ENCODE assay signal across 10 mouse cellular contexts in the genomic region with DNA sequence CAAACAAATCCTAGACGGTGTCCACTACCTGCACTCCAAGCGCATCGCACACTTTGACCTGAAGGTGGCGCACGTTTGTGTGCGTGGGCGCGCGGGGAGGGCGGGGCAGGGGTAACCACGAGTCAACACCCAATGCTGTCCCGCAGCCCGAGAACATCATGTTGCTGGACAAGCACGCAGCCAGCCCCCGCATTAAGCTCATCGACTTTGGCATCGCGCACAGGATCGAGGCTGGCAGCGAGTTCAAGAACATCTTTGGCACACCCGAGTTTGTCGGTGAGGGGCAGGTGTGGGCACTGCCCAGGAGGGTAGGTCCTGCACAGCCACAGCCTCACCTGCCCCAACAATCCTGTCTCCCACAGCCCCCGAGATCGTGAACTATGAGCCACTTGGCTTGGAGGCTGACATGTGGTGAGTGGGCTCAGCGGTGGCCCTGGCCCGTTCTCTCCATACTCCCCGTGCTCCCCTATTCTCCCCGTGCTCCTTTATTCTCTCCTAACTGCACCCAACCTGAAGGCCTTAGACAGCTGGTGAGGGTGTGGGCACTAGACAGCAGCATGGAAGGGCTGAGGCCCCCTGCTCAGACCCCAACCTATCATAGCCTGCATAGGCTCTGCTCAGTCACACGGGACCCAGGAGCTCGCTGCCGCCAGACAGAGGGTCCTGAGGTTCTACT. TPM values are rescaled to one million over a fixed set of nuclear protein-coding genes. Genes with fewer than 3 reads are reported as not detected.
A peak's percentile ranks its signal among the peaks of the same experiment; 100 is the strongest.
DNase-seq lines count a peak whose midpoint lies in the region; ATAC-seq and TF ChIP-seq lines count a peak whose summit lies in the region.
"Had no signal": no experiment of that assay in that cellular context is flagged by ENCODE, and none has a peak within 500 bp of the region (broad histone marks: within the 10 kb centered on the region; RNA-seq: fewer than 3 reads in every experiment).

No protein-coding gene starts in this region.

- peaks cover under 1% of the 10 kb centered on the region; the same call in 1 of the 2 replicates for H3K4me1 ChIP-seq in embryonic fibroblast, embryonic 13.5 days (ENCODE audit: control insufficient read depth, insufficient read depth, low read length)

- TF ChIP-seq POLR2A in embryonic fibroblast, embryonic 13.5 days (IDR thresholded peaks at IDR 0.05; ENCODE audit: low read depth, low read length) = no peak

- peak; percentile 66 for TF ChIP-seq CTCF in layer of hippocampus, adult 2 months (conservative IDR thresholded peaks at IDR 0.05)
- TF ChIP-seq CTCF in embryonic fibroblast, embryonic 13.5 days (IDR thresholded peaks at IDR 0.05; ENCODE audit: borderline replicate concordance, insufficient read depth, low read length) = peak; percentile 67; the same call in 1 of the 2 replicates

- peak overlapping the region; percentile 5; the same call in 1 of the 2 replicates for H3K27ac ChIP-seq in layer of hippocampus, adult 2 months
- H3K27ac ChIP-seq in embryonic fibroblast, embryonic 13.5 days (ENCODE audit: insufficient read depth, low read length) = no peak overlapping the region

- DNase-seq in CD4-positive, CD25-positive, alpha-beta regulatory T cell, adult 2 months (ENCODE audit: low read depth, low spot score) = peak; percentile 59
- no peak for DNase-seq in layer of hippocampus, adult 2 months (ENCODE audit: low spot score in 2 of 2)
- DNase-seq in layer of hippocampus, postnatal 36 days = no peak
- DNase-seq in right cerebral cortex, postnatal 4 days = no peak
- no peak for DNase-seq in layer of hippocampus, adult 8-10 months (ENCODE audit: low spot score in 2 of 2)

- no peak overlapping the region for H3K4me3 ChIP-seq in layer of hippocampus, adult 2 months
- H3K4me3 ChIP-seq in embryonic fibroblast, embryonic 13.5 days (ENCODE audit: insufficient read depth, low read length) = no peak overlapping the region
- H3K4me3 ChIP-seq: embryonic facial prominence, embryonic 15.5 days had no signal

- no peak for ATAC-seq in CD4-positive, CD25-positive, alpha-beta regulatory T cell, adult 4 months
- ATAC-seq in megakaryocyte-erythroid progenitor cell, adult 5-6 weeks (replicated peaks; ENCODE audit: low FRiP score, low TSS enrichment, poor library complexity, severe bottlenecking) = 0 out of 2 replicates have a peak, but pooled peaks have one; percentile 10

RNA-seq across cellular contexts. Expression of gene 4930442H23Rik, which starts 6.7 kb away (rescaled TPM):
- polyA plus RNA-seq in CD4-positive, CD25-positive, alpha-beta regulatory T cell, adult 4 months (2017; shearing (Covaris generic)) = not detected
- total RNA-seq in layer of hippocampus, adult 2 months (2021) = not detected
- total RNA-seq in layer of hippocampus, postnatal 36 days (2021) = not detected
- not detected in 2 replicates for polyA plus RNA-seq in embryonic fibroblast, embryonic 13.5 days (2011; ENCODE audit: insufficient read length, low read depth, missing spikeins)
- total RNA-seq in megakaryocyte-erythroid progenitor cell, adult 5-6 weeks (2014; fragmentation: Nextera tagmentation) = not detected in 2 replicates
- total RNA-seq in megakaryocyte-erythroid progenitor cell, adult 5-6 weeks (2017) = not detected in 2 replicates
- total RNA-seq in layer of hippocampus, adult 8-10 months (2022) = not detected
- polyA plus RNA-seq: liver, embryonic 16.5 days had no signal

RNA-seq across cellular contexts. Expression of gene Dapk3, which starts 7.6 kb away (rescaled TPM):
- 1 to 10 TPM; 1.3 to 2.6 TPM for polyA plus RNA-seq in CD4-positive, CD25-positive, alpha-beta regulatory T cell, adult 4 months (2017; shearing (Covaris generic))
- total RNA-seq in layer of hippocampus, adult 2 months (2021) = 10 to 100 TPM; 73.6 to 78.4 TPM
- 10 to 100 TPM; 65.6 to 77.8 TPM for total RNA-seq in layer of hippocampus, postnatal 36 days (2021)
- 48.4 and 51.2 TPM in 2 replicates for polyA plus RNA-seq in embryonic fibroblast, embryonic 13.5 days (2011; ENCODE audit: insufficient read length, low read depth, missing spikeins)
- 27.7 and 51.7 TPM in 2 replicates for total RNA-seq in megakaryocyte-erythroid progenitor cell, adult 5-6 weeks (2014; fragmentation: Nextera tagmentation)
- total RNA-seq in megakaryocyte-erythroid progenitor cell, adult 5-6 weeks (2017) = 16.2 and 30.9 TPM in 2 replicates
- 10 to 100 TPM; 57.1 to 69.8 (median 65.7) TPM for total RNA-seq in layer of hippocampus, adult 8-10 months (2022)

RNA-seq across cellular contexts. Expression of gene Nmrk2, which starts 11.5 kb away (rescaled TPM):
- polyA plus RNA-seq in CD4-positive, CD25-positive, alpha-beta regulatory T cell, adult 4 months (2017; shearing (Covaris generic)) = under 1 TPM; 0.31 to 0.44 TPM
- under 1 TPM; 0.32 to 0.33 TPM for total RNA-seq in layer of hippocampus, adult 2 months (2021)
- total RNA-seq in layer of hippocampus, postnatal 36 days (2021) = under 1 TPM; 0.20 to 0.25 TPM
- not detected in 2 replicates for polyA plus RNA-seq in embryonic fibroblast, embryonic 13.5 days (2011; ENCODE audit: insufficient read length, low read depth, missing spikeins)
- not detected in 2 replicates for total RNA-seq in megakaryocyte-erythroid progenitor cell, adult 5-6 weeks (2014; fragmentation: Nextera tagmentation)
- not detected in 2 replicates for total RNA-seq in megakaryocyte-erythroid progenitor cell, adult 5-6 weeks (2017)
- under 1 TPM in 1 of 4 experiments, not detected in 3; 0.57 TPM for total RNA-seq in layer of hippocampus, adult 8-10 months (2022)

RNA-seq across cellular contexts. Expression of gene Eef2, which starts 13.9 kb away (rescaled TPM):
- 1,000 to 10,000 TPM in 1 of 2 experiments, 100 to 1,000 TPM in 1; 934 to 1,665 TPM for polyA plus RNA-seq in CD4-positive, CD25-positive, alpha-beta regulatory T cell, adult 4 months (2017; shearing (Covaris generic))
- 100 to 1,000 TPM; 907 to 909 TPM for total RNA-seq in layer of hippocampus, adult 2 months (2021)
- total RNA-seq in layer of hippocampus, postnatal 36 days (2021) = 100 to 1,000 TPM; 868 to 892 TPM
- 1,643 and 1,827 TPM in 2 replicates for polyA plus RNA-seq in embryonic fibroblast, embryonic 13.5 days (2011; ENCODE audit: insufficient read length, low read depth, missing spikeins)
- 1,282 and 1,455 TPM in 2 replicates for total RNA-seq in megakaryocyte-erythroid progenitor cell, adult 5-6 weeks (2014; fragmentation: Nextera tagmentation)
- total RNA-seq in megakaryocyte-erythroid progenitor cell, adult 5-6 weeks (2017) = 1,743 and 1,799 TPM in 2 replicates
- 100 to 1,000 TPM; 820 to 960 (median 855) TPM for total RNA-seq in layer of hippocampus, adult 8-10 months (2022)

RNA-seq across cellular contexts. Expression of gene Pias4, which starts 22.7 kb away (rescaled TPM):
- 10 to 100 TPM; 17.1 to 20.0 TPM for polyA plus RNA-seq in CD4-positive, CD25-positive, alpha-beta regulatory T cell, adult 4 months (2017; shearing (Covaris generic))
- 10 to 100 TPM; 29.4 to 29.5 TPM for total RNA-seq in layer of hippocampus, adult 2 months (2021)
- total RNA-seq in layer of hippocampus, postnatal 36 days (2021) = 10 to 100 TPM; 26.2 to 29.8 TPM
- polyA plus RNA-seq in embryonic fibroblast, embryonic 13.5 days (2011; ENCODE audit: insufficient read length, low read depth, missing spikeins) = 25.6 and 27.9 TPM in 2 replicates
- 14.8 and 15.2 TPM in 2 replicates for total RNA-seq in megakaryocyte-erythroid progenitor cell, adult 5-6 weeks (2014; fragmentation: Nextera tagmentation)
- 5.4 and 20.8 TPM in 2 replicates for total RNA-seq in megakaryocyte-erythroid progenitor cell, adult 5-6 weeks (2017)
- total RNA-seq in layer of hippocampus, adult 8-10 months (2022) = 10 to 100 TPM; 27.0 to 35.1 (median 31.7) TPM
